Comparison of ENCODE assay signal across 32 mouse cellular contexts in the genomic region with DNA sequence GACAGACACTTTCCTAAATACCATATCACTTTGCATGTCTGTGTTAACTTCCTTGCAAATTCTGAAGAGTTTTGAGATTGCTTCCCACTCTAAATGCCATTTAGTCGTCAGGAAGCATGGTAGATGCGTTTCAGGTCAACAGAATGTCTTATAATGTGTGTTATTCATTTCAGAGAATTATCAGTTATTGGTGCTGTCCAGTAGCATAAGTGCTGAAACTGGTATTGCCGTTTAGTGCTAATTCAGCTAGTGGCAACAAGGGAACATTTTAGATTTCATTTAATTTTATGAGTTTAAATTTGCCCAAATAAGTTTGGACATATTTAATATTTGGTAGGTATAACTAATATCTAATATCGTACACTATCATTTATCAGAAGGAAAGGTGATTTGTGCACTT.
DNase-seq lines count a peak whose midpoint lies in the region; ATAC-seq and TF ChIP-seq lines count a peak whose summit lies in the region.
"Had no signal": no experiment of that assay in that cellular context is flagged by ENCODE, and none has a peak within 500 bp of the region (broad histone marks: within the 10 kb centered on the region; RNA-seq: fewer than 3 reads in every experiment).

No protein-coding gene starts in this region.

- no peak for ATAC-seq in lung, embryonic 14.5 days (ENCODE audit: insufficient read depth)
- ATAC-seq: activated CD4-positive, CD25-positive, alpha-beta regulatory T cell, adult 4 months; forebrain, postnatal 0 days; midbrain, embryonic 15.5 days had no signal

- H3K27me3 ChIP-seq in lung, embryonic 14.5 days (ENCODE audit: insufficient read depth, low read length) = no peaks in the 10 kb centered on the region
- H3K27me3 ChIP-seq: embryonic facial prominence, embryonic 15.5 days; forebrain, embryonic 12.5 days; hindbrain, embryonic 12.5 days; kidney, embryonic 15.5 days; limb, embryonic 12.5 days; megakaryocyte, embryonic 14.5 days; midbrain, embryonic 15.5 days; neural tube, embryonic 15.5 days had no signal

- H3K4me2 ChIP-seq in lung, embryonic 14.5 days = no peak overlapping the region
- H3K4me2 ChIP-seq: embryonic facial prominence, embryonic 15.5 days; forebrain, embryonic 12.5 days; hindbrain, embryonic 12.5 days; kidney, embryonic 15.5 days; limb, embryonic 12.5 days; liver, embryonic 11.5 days; midbrain, embryonic 15.5 days; neural tube, embryonic 15.5 days had no signal

- peak; percentile 42 for DNase-seq in embryo, embryonic 10 days (ENCODE audit: low spot score)
- no peak for DNase-seq in embryo, embryonic 9.5 days (ENCODE audit: extremely low spot score)
- peak; percentile 76 for DNase-seq in lung, embryonic 14.5 days
- DNase-seq in lung, postnatal 4 days = no peak
- DNase-seq in embryo, embryonic 11.5 days (ENCODE audit: low read depth, low spot score) = peak; percentile 4
- peak; percentile 32 for DNase-seq in retina, embryonic 14.5 days (ENCODE audit: low spot score)
- DNase-seq in heart, postnatal 14 days = no peak
- no peak for DNase-seq in cerebellum, postnatal 10 days
- DNase-seq: adrenal gland, adult 8-10 months; cerebellum, adult 11 months; cerebellum, adult 9-10 months; forebrain, postnatal 0 days; gastrocnemius, postnatal 10 days; kidney, adult 11 months; kidney, postnatal 4 days; layer of hippocampus, adult 9-11 months; lung, postnatal 36 days; right cerebral cortex, adult 18-20 months; right cerebral cortex, postnatal 4 days; thymus, adult 18-20 months; thymus, postnatal 25 days had no signal

- H3K27ac ChIP-seq in lung, embryonic 14.5 days (ENCODE audit: low read depth) = no peak overlapping the region
- H3K27ac ChIP-seq: embryonic facial prominence, embryonic 15.5 days; forebrain, embryonic 12.5 days; hindbrain, embryonic 12.5 days; kidney, embryonic 15.5 days; limb, embryonic 12.5 days; midbrain, embryonic 15.5 days; neural tube, embryonic 15.5 days; stomach, postnatal 0 days had no signal

- WGBS in lung, embryonic 14.5 days = 59% methylated on average over 4 of the region's 4 CpGs

- H3K9ac ChIP-seq in lung, embryonic 14.5 days = no peak overlapping the region
- H3K9ac ChIP-seq: embryonic facial prominence, embryonic 15.5 days; forebrain, embryonic 12.5 days; forebrain, postnatal 0 days; hindbrain, embryonic 12.5 days; kidney, embryonic 15.5 days; limb, embryonic 12.5 days; midbrain, embryonic 15.5 days; neural tube, embryonic 15.5 days had no signal

- no peaks in the 10 kb centered on the region for H3K9me3 ChIP-seq in lung, embryonic 14.5 days (ENCODE audit: low read depth, low read length)
- H3K9me3 ChIP-seq: embryonic facial prominence, embryonic 15.5 days; forebrain, embryonic 12.5 days; hindbrain, embryonic 12.5 days; kidney, embryonic 15.5 days; limb, embryonic 12.5 days; midbrain, embryonic 15.5 days; neural tube, embryonic 15.5 days had no signal

- no peaks in the 10 kb centered on the region for H3K4me1 ChIP-seq in lung, embryonic 14.5 days (ENCODE audit: insufficient read depth)
- H3K4me1 ChIP-seq: embryonic facial prominence, embryonic 15.5 days; forebrain, embryonic 12.5 days; hindbrain, embryonic 12.5 days; kidney, embryonic 15.5 days; limb, embryonic 12.5 days; megakaryocyte, embryonic 14.5 days; midbrain, embryonic 15.5 days; neural tube, embryonic 15.5 days had no signal

- TF ChIP-seq CTCF in lung, embryonic 14.5 days (IDR thresholded peaks at IDR 0.05; ENCODE audit: low read depth) = no peak

- no peaks in the 10 kb centered on the region for H3K36me3 ChIP-seq in lung, embryonic 14.5 days (ENCODE audit: insufficient read depth)
- H3K36me3 ChIP-seq: embryonic facial prominence, embryonic 15.5 days; forebrain, embryonic 12.5 days; hindbrain, embryonic 12.5 days; kidney, embryonic 15.5 days; limb, embryonic 12.5 days; midbrain, embryonic 15.5 days; neural tube, embryonic 15.5 days had no signal

- no peak overlapping the region for H3K4me3 ChIP-seq in lung, embryonic 14.5 days (ENCODE audit: low read depth, low read length)
- H3K4me3 ChIP-seq: embryonic facial prominence, embryonic 15.5 days; forebrain, embryonic 12.5 days; hindbrain, embryonic 12.5 days; kidney, embryonic 15.5 days; limb, embryonic 12.5 days; megakaryocyte, embryonic 14.5 days; midbrain, embryonic 15.5 days; neural tube, embryonic 15.5 days had no signal

- intact Hi-C loops in heart, postnatal 14 days (cut with DNase I) = no loop called here

Comparison
In these comparisons a context has a peak if more than half of its experiments do, and no peak if none do; other contexts are left out.
1. DNase-seq: peak in embryo, embryonic 10 days (single experiment), lung, embryonic 14.5 days (single experiment), embryo, embryonic 11.5 days (single experiment) and retina, embryonic 14.5 days (single experiment); none in embryo, embryonic 9.5 days (single experiment), lung, postnatal 4 days (0 of 2), heart, postnatal 14 days (0 of 2) and cerebellum, postnatal 10 days (0 of 2).